ENCODE assay signal across 9 mouse cellular contexts in the genomic region with DNA sequence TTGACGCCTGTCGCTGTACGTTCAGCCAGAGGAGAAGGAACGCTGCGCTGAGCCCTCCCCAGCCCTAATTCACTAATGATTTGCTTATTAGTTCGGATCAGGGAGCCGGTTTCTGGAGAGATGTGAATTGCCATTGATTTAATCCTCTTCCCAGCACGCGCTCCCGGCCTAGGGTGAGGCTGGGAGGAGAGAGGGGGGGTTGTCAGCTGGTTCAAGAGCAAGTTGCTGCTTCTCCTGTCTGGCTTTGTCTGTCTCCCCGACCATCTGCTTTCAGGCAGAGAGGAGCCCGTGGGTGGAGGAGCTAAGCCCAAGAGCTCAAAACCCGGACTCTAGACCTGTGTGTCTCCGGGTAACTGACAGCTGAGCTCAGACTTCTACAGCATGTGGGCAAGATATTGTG.
DNase-seq lines count a peak whose midpoint lies in the region; ATAC-seq and TF ChIP-seq lines count a peak whose summit lies in the region.
"Had no signal": no experiment of that assay in that cellular context is flagged by ENCODE, and none has a peak within 500 bp of the region (broad histone marks: within the 10 kb centered on the region; RNA-seq: fewer than 3 reads in every experiment).

No protein-coding gene starts in this region.

- WGBS in lung, embryonic 15.5 days = 22% methylated on average over 14 of the region's 14 CpGs
- 17% methylated on average over 14 of the region's 14 CpGs for WGBS in forebrain, embryonic 11.5 days
- 9% methylated on average over 14 of the region's 14 CpGs for WGBS in limb, embryonic 14.5 days
- WGBS in stomach, embryonic 15.5 days = 25% methylated on average over 14 of the region's 14 CpGs
- WGBS in kidney, adult 2 months = 38% methylated on average over 14 of the region's 14 CpGs

- H3K27me3 ChIP-seq in lung, embryonic 15.5 days = no peaks in the 10 kb centered on the region; the same call in 1 of the 2 replicates
- no peaks in the 10 kb centered on the region; the same call in 1 of the 2 replicates for H3K27me3 ChIP-seq in forebrain, embryonic 11.5 days (ENCODE audit: control insufficient read depth, insufficient read depth, low read length)
- no peaks in the 10 kb centered on the region for H3K27me3 ChIP-seq in limb, embryonic 14.5 days (ENCODE audit: control insufficient read depth, insufficient read depth, low read length)
- no peaks in the 10 kb centered on the region for H3K27me3 ChIP-seq in stomach, embryonic 15.5 days (replicated peaks)
- H3K27me3 ChIP-seq in kidney, adult 2 months (replicated peaks; ENCODE audit: control insufficient read depth, insufficient read depth, low read length) = no peaks in the 10 kb centered on the region

- no peak for ATAC-seq in lung, embryonic 15.5 days (ENCODE audit: borderline replicate concordance, extremely low read depth, low FRiP score, low TSS enrichment)
- peak; percentile 76 for ATAC-seq in forebrain, embryonic 11.5 days (replicated peaks; ENCODE audit: low FRiP score)
- no peak for ATAC-seq in limb, embryonic 14.5 days (ENCODE audit: low FRiP score, low read depth)
- no peak for ATAC-seq in stomach, embryonic 15.5 days (ENCODE audit: insufficient read depth, low FRiP score, low read depth)
- no peak for ATAC-seq in erythroblast, adult 5-6 weeks (replicated peaks; ENCODE audit: low FRiP score, poor library complexity, severe bottlenecking)

- H3K4me1 ChIP-seq in lung, embryonic 15.5 days = no peaks in the 10 kb centered on the region; the same call in 1 of the 2 replicates
- no peaks in the 10 kb centered on the region; the same call in 1 of the 2 replicates for H3K4me1 ChIP-seq in forebrain, embryonic 11.5 days (replicated peaks; ENCODE audit: control insufficient read depth, insufficient read depth, low read length)
- H3K4me1 ChIP-seq in limb, embryonic 14.5 days (ENCODE audit: control insufficient read depth, insufficient read depth, low read length) = peaks cover 6% of the 10 kb centered on the region; the same call in 1 of the 2 replicates
- no peaks in the 10 kb centered on the region for H3K4me1 ChIP-seq in stomach, embryonic 15.5 days
- H3K4me1 ChIP-seq in kidney, adult 2 months (ENCODE audit: control insufficient read depth, insufficient read depth, low read length) = no peaks in the 10 kb centered on the region

- no peak overlapping the region for H3K4me3 ChIP-seq in lung, embryonic 15.5 days
- no peak overlapping the region for H3K4me3 ChIP-seq in forebrain, embryonic 11.5 days (ENCODE audit: low read depth, low read length)
- H3K4me3 ChIP-seq in limb, embryonic 14.5 days (replicated peaks; ENCODE audit: low read length) = peak overlapping the region; percentile 7; the same call in 1 of the 2 replicates
- no peak overlapping the region for H3K4me3 ChIP-seq in stomach, embryonic 15.5 days (replicated peaks)
- H3K4me3 ChIP-seq in kidney, adult 2 months (ENCODE audit: insufficient read depth, low read depth, low read length) = no peak overlapping the region

- H3K27ac ChIP-seq in lung, embryonic 15.5 days = no peak overlapping the region
- peak overlapping the region; percentile 68 for H3K27ac ChIP-seq in forebrain, embryonic 11.5 days (ENCODE audit: low read depth, low read length)
- no peak overlapping the region for H3K27ac ChIP-seq in limb, embryonic 14.5 days (replicated peaks; ENCODE audit: low read depth, low read length)
- no peak overlapping the region for H3K27ac ChIP-seq in stomach, embryonic 15.5 days
- no peak overlapping the region for H3K27ac ChIP-seq in kidney, adult 2 months (ENCODE audit: insufficient read depth, low read depth, low read length)

- H3K9me3 ChIP-seq in lung, embryonic 15.5 days = no peaks in the 10 kb centered on the region
- no peaks in the 10 kb centered on the region for H3K9me3 ChIP-seq in forebrain, embryonic 11.5 days (ENCODE audit: control insufficient read depth, low read length)
- no peaks in the 10 kb centered on the region for H3K9me3 ChIP-seq in limb, embryonic 14.5 days (ENCODE audit: control insufficient read depth, low read length)
- H3K9me3 ChIP-seq in stomach, embryonic 15.5 days = no peaks in the 10 kb centered on the region

- H3K4me2 ChIP-seq in lung, embryonic 15.5 days = peak overlapping the region; percentile 36
- peak overlapping the region; percentile 33; the same call in 1 of the 2 replicates for H3K4me2 ChIP-seq in forebrain, embryonic 11.5 days (ENCODE audit: low read depth, low read length, severe bottlenecking)
- H3K4me2 ChIP-seq in limb, embryonic 14.5 days (replicated peaks; ENCODE audit: low read depth, low read length, severe bottlenecking) = peak overlapping the region; percentile 35
- H3K4me2 ChIP-seq in stomach, embryonic 15.5 days = peak overlapping the region; percentile 47

- TF ChIP-seq POLR2A in limb, embryonic 14.5 days (IDR thresholded peaks at IDR 0.05; ENCODE audit: borderline replicate concordance, extremely low read depth, insufficient read depth, insufficient read length) = no peak
- no peak for TF ChIP-seq POLR2A in kidney, adult 2 months (IDR thresholded peaks at IDR 0.05; ENCODE audit: low read depth, low read length)

- H3K36me3 ChIP-seq in lung, embryonic 15.5 days = no peaks in the 10 kb centered on the region
- H3K36me3 ChIP-seq in forebrain, embryonic 11.5 days (ENCODE audit: control insufficient read depth, insufficient read depth, low read length) = no peaks in the 10 kb centered on the region
- H3K36me3 ChIP-seq in limb, embryonic 14.5 days (ENCODE audit: control insufficient read depth, insufficient read depth, low read length) = no peaks in the 10 kb centered on the region
- no peaks in the 10 kb centered on the region for H3K36me3 ChIP-seq in stomach, embryonic 15.5 days
- no peaks in the 10 kb centered on the region for H3K36me3 ChIP-seq in kidney, adult 2 months (ENCODE audit: control insufficient read depth, insufficient read depth, low read length)

- H3K9ac ChIP-seq in lung, embryonic 15.5 days = no peak overlapping the region
- H3K9ac ChIP-seq in forebrain, embryonic 11.5 days (ENCODE audit: low read length) = peak overlapping the region; percentile 8; the same call in 1 of the 2 replicates
- no peak overlapping the region for H3K9ac ChIP-seq in limb, embryonic 14.5 days (ENCODE audit: low read depth, low read length, severe bottlenecking)
- no peak overlapping the region for H3K9ac ChIP-seq in stomach, embryonic 15.5 days

- TF ChIP-seq CTCF in kidney, adult 2 months (conservative IDR thresholded peaks at IDR 0.05; ENCODE audit: insufficient read depth, insufficient read length, low read depth, low read length) = no peak

- DNase-seq in lung, postnatal 25 days (ENCODE audit: low spot score) = no peak
- peak; percentile 61 for DNase-seq in forebrain, embryonic 11.5 days (ENCODE audit: low spot score)
- no peak for DNase-seq in limb, embryonic 14.5 days (ENCODE audit: low spot score)
- DNase-seq in testis, postnatal 10 days (ENCODE audit: low spot score) = no peak
- no peak for DNase-seq in kidney, adult 2 months
- DNase-seq: spleen, adult 18-20 months had no signal
